Mouse (Mus musculus) intestine, embryonic 14.5 days (tissue): ENCODE data around the gene Ccl25. TPM values are rescaled to one million over a fixed set of nuclear protein-coding genes. Genes with fewer than 3 reads are reported as not detected.
"Not testable (repeated sequence)": the region's sequence is repeated elsewhere in the genome, so short reads cannot be mapped to it uniquely, and the experiment has no call there.

ENCODE experiments used
- ATAC-seq: fragments of 200-750 bp; cut with Nextera tagmentation; replicated peaks from 2 replicates; pipeline ENCODE4 v1.8.0; 2017; ENCODE audit warnings: low read depth, moderate number of reproducible peaks, moderate TSS enrichment, moderate library complexity; ENCODE audit not compliant: low FRiP score, low TSS enrichment
- DNase-seq: peaks from one replicate; pipeline ENCODE4 v3.0.0-alpha.2; 2018; ENCODE audit warnings: low spot score
- H3K27ac ChIP-seq: fragments of 300-500 bp; sonication (generic); 2 replicates; pipeline ENCODE4 v1.5.1; 2014; ENCODE audit warnings: low read depth, mild to moderate bottlenecking, control low read depth
- H3K27me3 ChIP-seq: fragments of 300-500 bp; sonication (generic); replicated peaks from 2 replicates; pipeline ENCODE4 v1.6.1; 2014; ENCODE audit warnings: low read length, control low read depth; ENCODE audit not compliant: control insufficient read depth, insufficient read depth
- H3K36me3 ChIP-seq: fragments of 300-500 bp; sonication (generic); 2 replicates; pipeline ENCODE4 v1.6.1; 2014; ENCODE audit warnings: low read length, control low read depth; ENCODE audit not compliant: control insufficient read depth, insufficient read depth
- H3K4me1 ChIP-seq: fragments of 300-500 bp; sonication (generic); replicated peaks from 2 replicates; pipeline ENCODE4 v1.6.1; 2014; ENCODE audit warnings: low read length, control low read depth, mixed read lengths; ENCODE audit not compliant: control insufficient read depth, insufficient read depth
- H3K4me2 ChIP-seq: fragments of 300-500 bp; sonication (generic); 2 replicates; pipeline ENCODE4 v1.6.1; 2014; ENCODE audit warnings: low read length
- H3K4me3 ChIP-seq: fragments of 300-500 bp; sonication (generic); 2 replicates; pipeline ENCODE4 v1.5.1; 2014; ENCODE audit warnings: low read depth, low read length, control low read depth, mixed read lengths
- H3K9ac ChIP-seq: fragments of 300-500 bp; sonication (generic); 2 replicates; pipeline ENCODE4 v1.6.1; 2014; ENCODE audit warnings: mild to moderate bottlenecking, low read length
- H3K9me3 ChIP-seq: fragments of 300-500 bp; sonication (generic); 2 replicates; pipeline ENCODE4 v1.6.1; 2016; ENCODE audit warnings: low read length, control low read depth; ENCODE audit not compliant: control insufficient read depth
- WGBS: fragments of 180-500 bp; shearing (Covaris S2); extraction: QIAGEN DNeasy Blood & Tissue Kit; methylation state at CpG from one replicate; pipeline ENCODE4 v1.1.7; 2014; 5-methylcytosine and 5-hydroxymethylcytosine counted together
- polyA plus RNA-seq: library from polyadenylated mRNA; unstranded; fragments of >200 nt; fragmentation: Nextera tagmentation; extraction: Ambion mirVana; gene quantifications from 2 replicates; pipeline ENCODE4 v1.2.1, GENCODE M21; 2014

Gene Ccl25
- polyA plus RNA-seq, 1 experiment from 2014 or later = 24.9 TPM

DNA sequence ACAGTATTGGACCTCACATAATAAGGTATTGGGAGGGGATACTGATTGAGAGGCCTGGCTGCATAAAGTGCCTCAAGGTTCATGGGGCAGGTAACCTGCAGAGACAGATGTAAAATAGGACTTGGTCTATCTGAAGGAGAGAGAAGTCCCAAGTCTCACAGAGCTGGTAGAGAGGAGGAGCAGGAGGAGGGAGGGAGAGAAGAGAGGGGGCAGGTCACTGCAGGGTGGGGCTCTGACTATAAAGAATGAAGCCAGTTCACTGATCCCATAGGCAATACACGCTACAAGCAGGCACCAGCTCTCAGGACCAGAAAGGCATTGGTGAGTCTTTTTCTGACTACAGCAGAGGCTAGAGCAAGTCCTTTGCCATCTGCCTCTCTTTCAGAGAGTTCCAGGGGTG is 24.3 kb downstream of the Ccl25 start:
- no peak for DNase-seq
- H3K4me3 ChIP-seq = no peak overlapping the region
- no peak for ATAC-seq
- no peak overlapping the region for H3K4me2 ChIP-seq
- WGBS = 57% methylated on average over 1 of the region's 1 CpGs
- no peaks in the 10 kb centered on the region for H3K4me1 ChIP-seq
- H3K9me3 ChIP-seq = no peaks in the 10 kb centered on the region
- H3K27me3 ChIP-seq = no peaks in the 10 kb centered on the region
- H3K9ac ChIP-seq = no peak overlapping the region
- no peak overlapping the region for H3K27ac ChIP-seq
- no peaks in the 10 kb centered on the region for H3K36me3 ChIP-seq

DNA sequence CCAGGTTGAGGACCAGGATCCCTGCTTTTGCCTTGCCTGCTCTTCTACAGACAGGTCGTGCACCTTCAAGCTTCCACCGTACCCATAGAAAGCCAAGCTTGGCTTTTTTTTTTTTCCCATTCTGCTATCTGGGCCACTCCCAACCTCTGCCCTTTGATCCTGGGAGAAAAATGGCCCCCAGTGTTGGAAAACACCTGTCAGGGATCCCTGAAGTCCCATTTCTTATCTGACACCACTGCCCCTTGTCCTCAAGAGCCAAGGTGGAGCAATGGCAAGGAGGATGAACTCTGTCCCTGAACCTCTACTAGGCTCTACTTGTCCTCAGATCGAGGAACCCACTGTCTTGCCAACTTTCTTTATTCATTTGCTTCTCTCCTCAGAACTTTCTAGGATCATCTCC is 25.6 kb downstream of the Ccl25 start:
- Histone ChIP-seq H3K4me3 (no peak overlapping the region), H3K9me3 (no peaks in the 10 kb centered on the region), H3K27ac (no peak overlapping the region), H3K27me3 (no peaks in the 10 kb centered on the region), H3K4me2 (no peak overlapping the region), H3K9ac (no peak overlapping the region), H3K36me3 (no peaks in the 10 kb centered on the region), H3K4me1 (no peaks in the 10 kb centered on the region)
- 85% methylated on average over 3 of the region's 3 CpGs for WGBS
- DNase-seq (no peak), ATAC-seq (no peak)

DNA sequence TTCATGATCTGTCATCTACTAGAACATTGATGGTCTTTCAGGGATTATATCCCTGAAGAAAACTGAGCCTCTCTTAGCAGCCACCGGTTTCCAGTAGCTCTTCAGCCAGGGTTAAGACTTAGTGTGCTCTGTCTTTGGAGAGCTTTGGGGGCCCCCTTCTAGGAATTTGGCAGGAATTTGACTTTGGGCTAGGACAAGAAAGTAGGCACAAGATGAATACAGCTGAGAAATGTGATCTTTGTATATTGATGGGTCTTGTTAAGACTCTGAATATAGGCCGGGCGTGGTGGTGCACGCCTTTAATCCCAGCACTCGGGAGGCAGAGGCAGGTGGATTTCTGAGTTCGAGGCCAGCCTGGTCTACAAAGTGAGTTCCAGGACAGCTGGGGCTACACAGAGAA is 27.6 kb downstream of the Ccl25 start:
- not testable (repeated sequence) for H3K4me1 ChIP-seq, DNase-seq, H3K9me3 ChIP-seq, H3K4me2 ChIP-seq, H3K4me3 ChIP-seq, H3K36me3 ChIP-seq, H3K9ac ChIP-seq, ATAC-seq, H3K27me3 ChIP-seq, H3K27ac ChIP-seq
- WGBS = 91% methylated on average over 6 of the region's 6 CpGs

DNA sequence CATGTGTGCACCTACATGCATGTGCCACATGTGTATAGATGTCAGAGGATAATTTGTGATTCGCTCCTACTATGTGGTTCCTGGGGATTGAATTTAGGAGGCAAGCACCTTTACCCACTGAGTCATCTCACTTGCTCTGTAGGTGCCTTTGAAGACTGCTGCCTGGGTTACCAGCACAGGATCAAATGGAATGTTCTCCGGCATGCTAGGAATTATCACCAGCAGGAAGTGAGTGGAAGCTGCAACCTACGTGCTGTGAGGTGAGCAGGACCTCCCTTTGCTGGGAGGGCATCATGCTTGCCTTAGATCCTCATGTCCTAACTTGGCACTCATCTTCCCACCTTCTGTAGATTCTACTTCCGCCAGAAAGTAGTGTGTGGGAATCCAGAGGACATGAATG is 28.7 kb downstream of the Ccl25 start:
- H3K27me3 ChIP-seq = no peaks in the 10 kb centered on the region
- 81% methylated on average over 4 of the region's 4 CpGs for WGBS
- no peak overlapping the region for H3K27ac ChIP-seq
- H3K4me1 ChIP-seq = no peaks in the 10 kb centered on the region
- no peak overlapping the region for H3K9ac ChIP-seq
- no peaks in the 10 kb centered on the region for H3K36me3 ChIP-seq
- ATAC-seq (no peak), DNase-seq (no peak)
- no peak overlapping the region for H3K4me3 ChIP-seq
- H3K9me3 ChIP-seq = no peaks in the 10 kb centered on the region
- H3K4me2 ChIP-seq = no peak overlapping the region

DNA sequence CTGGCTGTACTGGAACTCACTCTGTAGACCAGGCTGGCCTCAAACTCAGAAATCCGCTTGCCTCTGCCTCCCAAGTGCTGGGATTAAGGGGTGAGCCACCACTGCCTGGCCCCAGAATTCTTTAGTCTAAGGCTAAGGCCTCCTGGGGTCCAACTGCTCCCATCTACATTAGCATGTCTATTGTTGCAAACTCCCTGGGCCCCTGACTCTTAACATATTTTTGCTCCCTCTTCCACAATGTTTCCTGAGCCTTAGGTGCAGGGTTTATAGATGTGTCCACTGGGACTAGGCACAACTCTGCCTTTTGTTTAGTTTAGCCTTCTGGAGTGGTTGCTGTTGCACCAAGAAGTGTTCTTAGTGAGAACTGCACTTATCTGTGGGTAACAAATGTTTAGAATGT is 29.5 kb downstream of the Ccl25 start:
- H3K4me2 ChIP-seq = no peak overlapping the region
- ATAC-seq (no peak), DNase-seq (no peak)
- 81% methylated on average over 1 of the region's 1 CpGs for WGBS
- H3K36me3 ChIP-seq = no peaks in the 10 kb centered on the region
- no peaks in the 10 kb centered on the region for H3K9me3 ChIP-seq
- no peak overlapping the region for H3K4me3 ChIP-seq
- H3K4me1 ChIP-seq = no peaks in the 10 kb centered on the region
- no peak overlapping the region for H3K27ac ChIP-seq
- no peak overlapping the region for H3K9ac ChIP-seq
- no peaks in the 10 kb centered on the region for H3K27me3 ChIP-seq

DNA sequence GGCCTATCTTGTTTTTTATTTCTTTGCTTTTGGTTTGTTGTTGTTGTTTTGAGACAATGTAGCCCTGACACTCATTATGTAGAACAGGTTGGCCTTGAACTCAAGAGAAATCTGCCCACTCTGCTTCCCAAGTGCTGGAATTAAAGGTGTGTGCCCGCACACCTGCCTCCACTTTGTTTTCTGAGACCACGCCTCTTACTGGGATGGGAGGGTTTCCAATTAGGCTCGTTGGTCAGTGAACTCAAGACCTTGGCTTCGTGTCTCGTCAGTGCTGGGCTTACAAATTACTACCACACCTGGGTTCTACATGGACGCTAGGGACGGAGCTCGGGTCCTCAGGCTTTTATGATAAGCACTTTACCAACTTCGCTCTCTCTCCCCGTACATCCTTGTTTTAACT is 30.4 kb downstream of the Ccl25 start:
- no peaks in the 10 kb centered on the region for H3K9me3 ChIP-seq
- WGBS = 91% methylated on average over 10 of the region's 10 CpGs
- H3K27ac ChIP-seq = no peak overlapping the region
- H3K9ac ChIP-seq = no peak overlapping the region
- no peak overlapping the region for H3K4me2 ChIP-seq
- H3K4me3 ChIP-seq = no peak overlapping the region
- no peak for ATAC-seq
- no peaks in the 10 kb centered on the region for H3K4me1 ChIP-seq
- DNase-seq = no peak
- H3K36me3 ChIP-seq = no peaks in the 10 kb centered on the region
- H3K27me3 ChIP-seq = no peaks in the 10 kb centered on the region

DNA sequence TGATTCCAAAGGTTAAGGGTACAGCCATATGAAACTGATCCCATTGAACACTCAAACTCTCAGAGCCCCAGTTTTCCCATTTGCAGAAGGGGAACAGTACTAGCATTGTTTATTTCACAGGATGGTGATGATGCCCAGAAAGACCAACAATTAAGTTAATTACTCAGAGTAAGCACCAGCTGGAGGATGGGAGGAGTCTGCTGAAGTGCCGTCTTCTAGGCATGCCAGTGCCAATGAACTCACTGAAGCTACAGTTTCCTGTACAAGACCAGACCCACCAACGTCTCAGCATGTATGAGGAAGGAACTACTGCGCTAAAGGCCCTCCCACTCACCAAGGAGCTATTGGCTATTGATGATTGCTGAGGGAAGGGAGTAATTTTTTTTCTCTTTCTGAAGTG is 34.4 kb downstream of the Ccl25 start:
- H3K36me3 ChIP-seq = no peaks in the 10 kb centered on the region
- 71% methylated on average over 3 of the region's 3 CpGs for WGBS
- no peak for ATAC-seq

DNA sequence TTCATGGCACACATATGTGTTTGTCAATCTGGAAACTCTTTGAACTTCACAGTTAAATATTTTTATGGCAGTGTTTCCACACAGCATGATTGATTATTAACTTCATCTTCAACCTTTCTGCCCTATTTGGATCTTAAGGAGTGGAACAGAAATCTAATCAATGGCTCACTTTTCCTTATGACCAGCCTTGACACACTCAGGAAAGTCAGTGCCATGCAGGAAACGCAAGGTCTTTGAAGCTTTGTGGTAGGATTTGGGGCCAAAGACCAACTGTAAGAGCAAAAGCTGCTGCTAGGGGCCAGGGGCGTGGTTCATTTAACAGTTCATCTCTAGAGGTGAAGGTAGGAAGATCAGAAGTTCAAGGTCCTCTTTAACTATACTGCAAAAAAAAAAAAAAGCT is 35.9 kb downstream of the Ccl25 start:
- no peaks in the 10 kb centered on the region for H3K4me1 ChIP-seq
- DNase-seq (no peak), ATAC-seq (peak; percentile 57; the same call in 1 of the 2 replicates)
- no peaks in the 10 kb centered on the region for H3K9me3 ChIP-seq
- no peak overlapping the region for H3K4me2 ChIP-seq
- 59% methylated on average over 2 of the region's 2 CpGs for WGBS
- no peak overlapping the region for H3K4me3 ChIP-seq
- H3K36me3 ChIP-seq = no peaks in the 10 kb centered on the region
- H3K9ac ChIP-seq = no peak overlapping the region
- no peaks in the 10 kb centered on the region for H3K27me3 ChIP-seq
- no peak overlapping the region for H3K27ac ChIP-seq

More for the DNA sequence above, 34.4 kb downstream of the Ccl25 start:
- H3K27ac ChIP-seq = no peak overlapping the region
- H3K4me3 ChIP-seq = no peak overlapping the region
- H3K4me1 ChIP-seq = no peaks in the 10 kb centered on the region
- H3K27me3 ChIP-seq = no peaks in the 10 kb centered on the region
- no peak overlapping the region for H3K4me2 ChIP-seq
- no peak for DNase-seq
- no peaks in the 10 kb centered on the region for H3K9me3 ChIP-seq
- no peak overlapping the region for H3K9ac ChIP-seq

DNA sequence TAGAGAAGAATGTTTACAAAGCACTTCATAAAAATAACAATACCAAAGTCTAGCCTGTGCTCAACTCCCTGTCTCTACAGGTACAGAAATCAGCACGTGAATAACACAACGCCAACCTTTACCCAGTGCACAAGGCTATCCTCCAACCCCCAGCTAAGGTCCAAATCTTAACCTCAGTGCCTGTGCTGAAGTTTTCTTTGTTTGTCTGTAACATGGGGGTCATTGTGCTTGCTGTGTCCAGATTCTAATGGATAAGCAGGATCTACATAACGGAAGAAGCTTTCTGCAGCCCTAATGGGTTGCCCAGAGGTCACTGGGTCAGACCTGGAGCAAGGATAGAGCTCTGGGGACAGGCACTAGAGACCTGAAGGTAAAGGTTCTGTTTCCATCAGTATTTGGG is 41.2 kb downstream of the Ccl25 start:
- WGBS = 91% methylated on average over 3 of the region's 3 CpGs
- Histone ChIP-seq H3K27me3 (no peaks in the 10 kb centered on the region), H3K4me2 (no peak overlapping the region), H3K9me3 (0 out of 2 replicates have a peak, but pooled peaks cover 3% of the 10 kb centered on the region), H3K4me3 (no peak overlapping the region), H3K4me1 (no peaks in the 10 kb centered on the region), H3K9ac (no peak overlapping the region), H3K27ac (no peak overlapping the region), H3K36me3 (no peaks in the 10 kb centered on the region)
- no peak for DNase-seq
- no peak for ATAC-seq
